ENCODE assay signal across 22 mouse cellular contexts in the genomic region with DNA sequence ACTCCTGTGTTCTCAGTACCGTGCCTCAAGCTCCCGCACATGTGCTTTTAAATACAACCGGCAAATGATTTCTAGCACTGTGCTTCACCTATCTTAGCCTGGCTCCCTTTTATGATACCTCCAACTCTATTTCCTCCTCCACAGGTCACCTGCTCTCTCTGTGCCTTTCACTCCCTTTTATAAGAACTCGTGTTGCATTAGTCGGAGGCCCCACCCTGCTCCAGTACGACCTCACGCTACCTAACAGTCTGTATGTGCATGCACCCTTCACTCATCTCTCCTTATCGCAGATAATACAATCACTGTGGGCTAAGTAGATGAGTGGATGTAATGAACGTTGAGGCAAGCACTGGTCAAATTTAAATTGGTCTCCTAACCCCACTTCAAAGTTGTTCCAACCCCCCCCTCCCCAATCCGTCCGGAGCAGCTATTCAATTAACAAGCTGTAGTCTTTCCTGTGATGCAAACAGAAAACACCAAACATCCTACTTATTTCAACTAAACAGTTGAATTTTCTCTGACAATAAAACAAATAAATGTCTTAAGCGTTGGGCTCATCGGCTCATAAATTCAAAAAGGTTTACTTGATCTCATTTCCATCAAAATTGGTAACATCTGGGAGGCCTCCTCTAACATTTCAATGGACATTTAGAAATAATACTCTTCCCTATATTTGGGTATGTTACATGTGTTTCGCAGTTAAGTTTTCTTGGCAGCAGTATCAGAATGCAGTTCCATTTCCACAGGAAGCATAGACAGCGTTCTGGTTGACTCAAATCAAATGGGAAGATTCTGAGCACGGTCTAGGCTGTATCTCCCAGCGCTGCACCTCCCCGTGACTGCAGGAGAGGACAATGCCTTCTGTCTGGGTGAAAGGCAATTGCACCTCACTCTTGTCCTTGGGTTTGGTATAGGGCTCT.
DNase-seq lines count a peak whose midpoint lies in the region; ATAC-seq lines count a peak whose summit lies in the region.
"Had no signal": no experiment of that assay in that cellular context is flagged by ENCODE, and none has a peak within 500 bp of the region (broad histone marks: within the 10 kb centered on the region; RNA-seq: fewer than 3 reads in every experiment).

No protein-coding gene starts in this region.

- DNase-seq in embryonic facial prominence, embryonic 11.5 days (ENCODE audit: low spot score), result peak; percentile 28
- no peak for DNase-seq in embryonic facial prominence, embryonic 10.5 days (ENCODE audit: low spot score)
- DNase-seq in heart, postnatal 14 days, result peak; percentile 4 to 9
- DNase-seq in heart, postnatal 4 days, result no peak
- no peak for DNase-seq in lung, postnatal 10 days
- DNase-seq in left cerebral cortex, postnatal 14 days (ENCODE audit: low spot score in 2 of 2), result no peak
- no peak for DNase-seq in gastrocnemius, adult 8-10 months (ENCODE audit: low spot score in 2 of 2)
- DNase-seq: adrenal gland, postnatal 10 days; cerebellum, adult 9-11 months; gastrocnemius, adult 2 months; kidney, postnatal 4 days; layer of hippocampus, adult 9-11 months; midbrain, embryonic 14.5 days; right cerebral cortex, adult 18-20 months had no signal

- no peaks in the 10 kb centered on the region for H3K36me3 ChIP-seq in embryonic facial prominence, embryonic 11.5 days (replicated peaks; ENCODE audit: control insufficient read depth, insufficient read depth, low read depth, low read length)
- H3K36me3 ChIP-seq in embryonic facial prominence, embryonic 10.5 days (replicated peaks), result no peaks in the 10 kb centered on the region
- H3K36me3 ChIP-seq in lung, embryonic 16.5 days (ENCODE audit: control insufficient read depth, insufficient read depth, low read length), result no peaks in the 10 kb centered on the region
- H3K36me3 ChIP-seq: forebrain, embryonic 12.5 days; hindbrain, embryonic 12.5 days; limb, embryonic 12.5 days; neural tube, embryonic 13.5 days had no signal

- no peaks in the 10 kb centered on the region for H3K27me3 ChIP-seq in embryonic facial prominence, embryonic 11.5 days (ENCODE audit: control insufficient read depth, insufficient read depth, low read length)
- H3K27me3 ChIP-seq in embryonic facial prominence, embryonic 10.5 days (replicated peaks; ENCODE audit: low read depth, poor library complexity, severe bottlenecking), result peaks cover 7% of the 10 kb centered on the region; the same call in 1 of the 2 replicates
- H3K27me3 ChIP-seq in lung, embryonic 16.5 days (ENCODE audit: control insufficient read depth, insufficient read depth, low read depth, low read length), result no peaks in the 10 kb centered on the region
- H3K27me3 ChIP-seq: forebrain, embryonic 12.5 days; hindbrain, embryonic 12.5 days; neural tube, embryonic 13.5 days; Patski had no signal

- H3K9ac ChIP-seq in embryonic facial prominence, embryonic 11.5 days (replicated peaks; ENCODE audit: low read length), result no peak overlapping the region
- no peak overlapping the region for H3K9ac ChIP-seq in lung, embryonic 16.5 days (ENCODE audit: low read length)
- H3K9ac ChIP-seq: forebrain, embryonic 12.5 days; hindbrain, embryonic 12.5 days; limb, embryonic 12.5 days; liver, embryonic 14.5 days; neural tube, embryonic 13.5 days had no signal

- no peaks in the 10 kb centered on the region for H3K9me3 ChIP-seq in embryonic facial prominence, embryonic 11.5 days (replicated peaks; ENCODE audit: control insufficient read depth, low read length)
- H3K9me3 ChIP-seq in embryonic facial prominence, embryonic 10.5 days, result no peaks in the 10 kb centered on the region
- no peaks in the 10 kb centered on the region for H3K9me3 ChIP-seq in lung, embryonic 16.5 days (ENCODE audit: control insufficient read depth, low read length)
- H3K9me3 ChIP-seq: forebrain, embryonic 12.5 days; hindbrain, embryonic 12.5 days; limb, embryonic 12.5 days; neural tube, embryonic 13.5 days had no signal

- no peak overlapping the region for H3K27ac ChIP-seq in embryonic facial prominence, embryonic 11.5 days (replicated peaks; ENCODE audit: low read depth, low read length)
- H3K27ac ChIP-seq in embryonic facial prominence, embryonic 10.5 days (replicated peaks), result no peak overlapping the region
- peak overlapping the region; percentile 56 for H3K27ac ChIP-seq in lung, embryonic 16.5 days (ENCODE audit: low read length)
- H3K27ac ChIP-seq: forebrain, embryonic 12.5 days; gastrocnemius, adult 2 months; hindbrain, embryonic 12.5 days; limb, embryonic 12.5 days; liver, embryonic 14.5 days; neural tube, embryonic 13.5 days had no signal

- ATAC-seq in embryonic facial prominence, embryonic 11.5 days (replicated peaks; ENCODE audit: insufficient number of reproducible peaks, low FRiP score, low TSS enrichment, low read depth), result no peak
- ATAC-seq in lung, embryonic 16.5 days (ENCODE audit: low read depth), result peak; percentile 82
- ATAC-seq: activated CD4-positive, CD25-positive, alpha-beta regulatory T cell, adult 4 months; Patski had no signal

- no peak overlapping the region for H3K4me2 ChIP-seq in embryonic facial prominence, embryonic 11.5 days (ENCODE audit: low read depth, low read length)
- H3K4me2 ChIP-seq in lung, embryonic 16.5 days (ENCODE audit: low read depth, low read length), result peak overlapping the region; percentile 48
- H3K4me2 ChIP-seq: forebrain, embryonic 12.5 days; hindbrain, embryonic 12.5 days; limb, embryonic 12.5 days; neural tube, embryonic 13.5 days had no signal

- WGBS in embryonic facial prominence, embryonic 11.5 days, result 74% methylated on average over 18 of the region's 18 CpGs
- whole genome bisulfite sequencing in embryonic facial prominence, embryonic 10.5 days, result 84% methylated on average over 18 of the region's 18 CpGs
- 54% methylated on average over 18 of the region's 18 CpGs for WGBS in lung, embryonic 16.5 days

- no peaks in the 10 kb centered on the region for H3K4me1 ChIP-seq in embryonic facial prominence, embryonic 11.5 days (ENCODE audit: control insufficient read depth, insufficient read depth, low read length)
- H3K4me1 ChIP-seq in embryonic facial prominence, embryonic 10.5 days, result peaks cover 20% of the 10 kb centered on the region; the same call in 1 of the 2 replicates
- 0 out of 2 replicates have a peak, but pooled peaks cover 3% of the 10 kb centered on the region for H3K4me1 ChIP-seq in lung, embryonic 16.5 days (replicated peaks; ENCODE audit: control insufficient read depth, insufficient read depth, low read length)
- H3K4me1 ChIP-seq: forebrain, embryonic 12.5 days; hindbrain, embryonic 12.5 days; neural tube, embryonic 13.5 days had no signal

- intact Hi-C loops in heart, postnatal 14 days (cut with DNase I), result no loop called here
- intact Hi-C loops in left cerebral cortex, postnatal 14 days (cut with DNase I), result no loop called here

- H3K4me3 ChIP-seq in embryonic facial prominence, embryonic 11.5 days (ENCODE audit: low read depth, low read length), result no peak overlapping the region
- no peak overlapping the region for H3K4me3 ChIP-seq in embryonic facial prominence, embryonic 10.5 days
- no peak overlapping the region for H3K4me3 ChIP-seq in lung, embryonic 16.5 days (ENCODE audit: low read length)
- H3K4me3 ChIP-seq: forebrain, embryonic 12.5 days; gastrocnemius, adult 2 months; hindbrain, embryonic 12.5 days; limb, embryonic 12.5 days; neural tube, embryonic 13.5 days had no signal

Comparison
In these comparisons a context has a peak if more than half of its experiments do, and no peak if none do; other contexts are left out.
1. DNase-seq: peak in embryonic facial prominence, embryonic 11.5 days (single experiment) and heart, postnatal 14 days (2 of 2); none in embryonic facial prominence, embryonic 10.5 days (single experiment), heart, postnatal 4 days (single experiment), lung, postnatal 10 days (single experiment), left cerebral cortex, postnatal 14 days (0 of 2) and gastrocnemius, adult 8-10 months (0 of 2).